Mouse (Mus musculus) heart, postnatal 0 days (tissue): ENCODE measurements at regions not wholly inside any gene's neighbourhood (a gene's known extent, or its start where the extent isn't known, plus 50 kb on each side); places are given as distances from the start of the nearest gene placed in this dataset.

Experiments
- CTCF ChIP-seq: IDR thresholded peaks from 2 replicates; pipeline ENCODE4 v1.5.1; 2016; ENCODE audit warnings: antibody characterized with exemption, control low read depth, low read depth
- EP300 ChIP-seq: IDR thresholded peaks from 2 replicates; pipeline ENCODE4 v1.6.1; 2016; ENCODE audit warnings: antibody characterized with exemption, low read depth

GRCm38 (mm10) chr8:112975734-112976133 is 405.9 kb downstream of the Cntnap4 start:
- TF ChIP-seq EP300 (no peak), CTCF (no peak)
